Mouse (Mus musculus) hindbrain, embryonic 13.5 days (tissue): ENCODE results near the gene Ubac2. TPM values are rescaled to one million over a fixed set of nuclear protein-coding genes. Genes with fewer than 3 reads are reported as not detected.

Experiments used
- ATAC-seq: fragments of 200-750 bp; cut with Nextera tagmentation; 2 replicates; pipeline ENCODE4 v1.8.0; 2017; ENCODE audit warnings: moderate TSS enrichment; ENCODE audit not compliant: low FRiP score
- H3K27ac ChIP-seq: fragments of 300-500 bp; sonication (generic); 2 replicates; pipeline ENCODE4 v1.5.1; 2015; ENCODE audit warnings: inconsistent platforms, mild to moderate bottlenecking, moderate library complexity
- H3K27me3 ChIP-seq: fragments of 300-500 bp; sonication (generic); 2 replicates; pipeline ENCODE4 v1.6.1; 2015; ENCODE audit warnings: mild to moderate bottlenecking, inconsistent platforms
- H3K36me3 ChIP-seq: fragments of 300-500 bp; sonication (generic); 2 replicates; pipeline ENCODE4 v1.6.1; 2015; ENCODE audit warnings: mild to moderate bottlenecking, inconsistent platforms
- H3K4me1 ChIP-seq: fragments of 300-500 bp; sonication (generic); replicated peaks from 2 replicates; pipeline ENCODE4 v1.6.1; 2015; ENCODE audit warnings: inconsistent platforms
- H3K4me2 ChIP-seq: fragments of 300-500 bp; sonication (generic); 2 replicates; pipeline ENCODE4 v1.6.1; 2015; ENCODE audit warnings: inconsistent platforms, mild to moderate bottlenecking, moderate library complexity
- H3K4me3 ChIP-seq: fragments of 300-500 bp; sonication (generic); 2 replicates; pipeline ENCODE4 v1.5.1; 2015; ENCODE audit warnings: mild to moderate bottlenecking, inconsistent platforms
- H3K9ac ChIP-seq: fragments of 300-500 bp; sonication (generic); 2 replicates; pipeline ENCODE4 v1.6.1; 2015; ENCODE audit warnings: mild to moderate bottlenecking, inconsistent platforms
- H3K9me3 ChIP-seq: fragments of 300-500 bp; sonication (generic); 2 replicates; pipeline ENCODE4 v1.6.1; 2016; ENCODE audit warnings: inconsistent platforms
- WGBS: fragments of 180-500 bp; shearing (Covaris S2); methylation state at CpG from one replicate; pipeline ENCODE4 v1.1.7; 2015; 5-methylcytosine and 5-hydroxymethylcytosine counted together
- polyA plus RNA-seq: library from polyadenylated mRNA; unstranded; fragments of >200 nt; fragmentation: Nextera tagmentation; extraction: Ambion mirVana; gene quantifications from 2 replicates; pipeline ENCODE4 v1.2.1, GENCODE M21; 2015

Ubac2 gene
- polyA plus RNA-seq, 1 experiment from 2014 or later, result 56.9 TPM

- H3K9ac ChIP-seq, result no peak overlapping the region
- no peaks in the 10 kb centered on the region; the same call in 1 of the 2 replicates for H3K9me3 ChIP-seq
- 82% methylated on average over 7 of the region's 7 CpGs for WGBS
- peaks cover 7% of the 10 kb centered on the region for H3K4me1 ChIP-seq
- H3K4me3 ChIP-seq, result no peak overlapping the region
- H3K27me3 ChIP-seq, result no peaks in the 10 kb centered on the region
- H3K27ac ChIP-seq, result no peak overlapping the region
- no peak overlapping the region for H3K4me2 ChIP-seq
- H3K36me3 ChIP-seq, result peaks cover 19% of the 10 kb centered on the region
- no peak for ATAC-seq
Observed at GRCm38 (mm10) chr14:121930731-121931383, 52.4 kb downstream of the Ubac2 start.

- Histone ChIP-seq H3K9ac (no peak overlapping the region), H3K9me3 (no peaks in the 10 kb centered on the region; the same call in 1 of the 2 replicates), H3K4me2 (no peak overlapping the region), H3K27ac (0 out of 2 replicates have a peak overlapping the region, but pooled peaks have one; percentile 25), H3K27me3 (no peaks in the 10 kb centered on the region), H3K4me1 (peaks cover 7% of the 10 kb centered on the region), H3K4me3 (no peak overlapping the region), H3K36me3 (peaks cover 26% of the 10 kb centered on the region)
- no peak for ATAC-seq
- WGBS, result 93% methylated on average over 3 of the region's 3 CpGs
Observed at GRCm38 (mm10) chr14:121931594-121931993, 53.2 kb downstream of the Ubac2 start.

- 86% methylated on average over 4 of the region's 4 CpGs for WGBS
- H3K9me3 ChIP-seq, result no peaks in the 10 kb centered on the region; the same call in 1 of the 2 replicates
- H3K4me3 ChIP-seq, result no peak overlapping the region
Observed at GRCm38 (mm10) chr14:121932180-121932579, 53.8 kb downstream of the Ubac2 start.

GRCm38 (mm10) chr14:121933906-121934596, 55.6 kb downstream of the Ubac2 start:
- H3K4me1 ChIP-seq, result peaks cover 7% of the 10 kb centered on the region
- no peaks in the 10 kb centered on the region for H3K27me3 ChIP-seq
- H3K9me3 ChIP-seq, result no peaks in the 10 kb centered on the region; the same call in 1 of the 2 replicates
- H3K4me2 ChIP-seq, result no peak overlapping the region
- no peak for ATAC-seq
- H3K4me3 ChIP-seq, result no peak overlapping the region
- WGBS, result 98% methylated on average over 7 of the region's 7 CpGs
- no peak overlapping the region for H3K9ac ChIP-seq
- H3K36me3 ChIP-seq, result peaks cover 27% of the 10 kb centered on the region
- no peak overlapping the region for H3K27ac ChIP-seq

More at GRCm38 (mm10) chr14:121932180-121932579, 53.8 kb downstream of the Ubac2 start:
- no peak for ATAC-seq
- no peak overlapping the region for H3K4me2 ChIP-seq
- peak overlapping the region; percentile 25; the same call in 1 of the 2 replicates for H3K27ac ChIP-seq
- no peak overlapping the region for H3K9ac ChIP-seq
- peaks cover 27% of the 10 kb centered on the region for H3K36me3 ChIP-seq
- H3K4me1 ChIP-seq, result peaks cover 7% of the 10 kb centered on the region
- H3K27me3 ChIP-seq, result no peaks in the 10 kb centered on the region

- no peak for ATAC-seq
- Histone ChIP-seq H3K4me2 (no peak overlapping the region), H3K9me3 (no peaks in the 10 kb centered on the region; the same call in 1 of the 2 replicates), H3K4me3 (no peak overlapping the region), H3K27me3 (no peaks in the 10 kb centered on the region), H3K36me3 (peaks cover 27% of the 10 kb centered on the region), H3K27ac (no peak overlapping the region), H3K4me1 (peaks cover 7% of the 10 kb centered on the region), H3K9ac (no peak overlapping the region)
- WGBS, result 94% methylated on average over 5 of the region's 5 CpGs
Observed at GRCm38 (mm10) chr14:121934597-121934946, 56.2 kb downstream of the Ubac2 start.

GRCm38 (mm10) chr14:121936356-121936755, 57.9 kb downstream of the Ubac2 start:
- Histone ChIP-seq H3K27ac (no peak overlapping the region), H3K9me3 (peaks cover 4% of the 10 kb centered on the region; the same call in 1 of the 2 replicates), H3K4me2 (no peak overlapping the region), H3K4me1 (peaks cover 7% of the 10 kb centered on the region), H3K9ac (no peak overlapping the region), H3K27me3 (no peaks in the 10 kb centered on the region), H3K36me3 (peaks cover 27% of the 10 kb centered on the region), H3K4me3 (no peak overlapping the region)
- no peak for ATAC-seq
- WGBS, result 98% methylated on average over 4 of the region's 4 CpGs

- Histone ChIP-seq H3K27me3 (no peaks in the 10 kb centered on the region), H3K9me3 (peaks cover 4% of the 10 kb centered on the region; the same call in 1 of the 2 replicates), H3K4me1 (peaks cover 2% of the 10 kb centered on the region), H3K4me3 (no peak overlapping the region), H3K27ac (no peak overlapping the region), H3K36me3 (peaks cover 27% of the 10 kb centered on the region), H3K4me2 (no peak overlapping the region), H3K9ac (no peak overlapping the region)
- no peak for ATAC-seq
- 81% methylated on average over 8 of the region's 8 CpGs for WGBS
Observed at GRCm38 (mm10) chr14:121936856-121937255, 58.4 kb downstream of the Ubac2 start.

GRCm38 (mm10) chr14:121937601-121938255, 59.3 kb downstream of the Ubac2 start:
- Histone ChIP-seq H3K27me3 (no peaks in the 10 kb centered on the region), H3K4me1 (no peaks in the 10 kb centered on the region), H3K4me3 (no peak overlapping the region), H3K36me3 (peaks cover 27% of the 10 kb centered on the region), H3K27ac (no peak overlapping the region), H3K9me3 (peaks cover 4% of the 10 kb centered on the region; the same call in 1 of the 2 replicates), H3K4me2 (no peak overlapping the region), H3K9ac (no peak overlapping the region)
- no peak for ATAC-seq
- WGBS, result 90% methylated on average over 11 of the region's 11 CpGs

- no peaks in the 10 kb centered on the region for H3K27me3 ChIP-seq
- H3K9ac ChIP-seq, result no peak overlapping the region
- ATAC-seq, result no peak
- 96% methylated on average over 11 of the region's 11 CpGs for WGBS
- H3K4me3 ChIP-seq, result no peak overlapping the region
- H3K4me1 ChIP-seq, result no peaks in the 10 kb centered on the region
- H3K27ac ChIP-seq, result no peak overlapping the region
- peaks cover 4% of the 10 kb centered on the region; the same call in 1 of the 2 replicates for H3K9me3 ChIP-seq
- H3K4me2 ChIP-seq, result no peak overlapping the region
- H3K36me3 ChIP-seq, result peaks cover 26% of the 10 kb centered on the region
Observed at GRCm38 (mm10) chr14:121938256-121939191, 60.1 kb downstream of the Ubac2 start.

GRCm38 (mm10) chr14:121939582-121939981, 61.2 kb downstream of the Ubac2 start:
- H3K4me1 ChIP-seq, result no peaks in the 10 kb centered on the region
- peaks cover 4% of the 10 kb centered on the region; the same call in 1 of the 2 replicates for H3K9me3 ChIP-seq
- no peak overlapping the region for H3K4me2 ChIP-seq
- no peak for ATAC-seq
- H3K4me3 ChIP-seq, result no peak overlapping the region
- H3K27me3 ChIP-seq, result no peaks in the 10 kb centered on the region
- 93% methylated on average over 3 of the region's 3 CpGs for WGBS
- no peak overlapping the region for H3K9ac ChIP-seq
- peaks cover 18% of the 10 kb centered on the region; the same call in 1 of the 2 replicates for H3K36me3 ChIP-seq
- H3K27ac ChIP-seq, result no peak overlapping the region

- H3K36me3 ChIP-seq, result no peaks in the 10 kb centered on the region
- H3K9me3 ChIP-seq, result no peaks in the 10 kb centered on the region
- no peak overlapping the region for H3K4me2 ChIP-seq
- no peaks in the 10 kb centered on the region; the same call in 1 of the 2 replicates for H3K4me1 ChIP-seq
- no peak overlapping the region for H3K27ac ChIP-seq
- H3K9ac ChIP-seq, result no peak overlapping the region
- ATAC-seq, result no peak
- H3K27me3 ChIP-seq, result no peaks in the 10 kb centered on the region
- no peak overlapping the region for H3K4me3 ChIP-seq
- WGBS, result 83% methylated on average over 5 of the region's 5 CpGs
Observed at GRCm38 (mm10) chr14:121946131-121946530, 67.7 kb downstream of the Ubac2 start.
